Comparison of ENCODE assay signal across 16 mouse cellular contexts in the genomic region with DNA sequence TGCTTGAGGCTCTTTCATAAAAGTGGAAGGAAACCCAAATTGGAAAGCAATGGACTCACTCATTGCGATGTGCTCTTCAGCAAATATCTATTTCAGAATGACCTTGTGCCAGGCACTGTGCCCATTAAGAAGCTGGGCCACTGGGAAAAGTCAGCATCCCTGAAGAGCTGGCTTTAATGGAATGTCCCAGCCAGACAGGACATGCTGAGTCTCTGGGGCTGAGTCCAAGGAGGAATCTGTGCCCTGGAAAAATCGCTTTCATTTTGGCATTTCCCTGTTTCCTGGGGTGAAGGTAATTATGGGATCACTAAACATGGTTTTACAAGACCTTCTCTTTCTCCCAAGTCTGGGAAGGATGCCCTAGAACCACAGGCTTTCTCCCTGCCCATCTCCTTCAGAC.
DNase-seq lines count a peak whose midpoint lies in the region; ATAC-seq and TF ChIP-seq lines count a peak whose summit lies in the region.
"Had no signal": no experiment of that assay in that cellular context is flagged by ENCODE, and none has a peak within 500 bp of the region (broad histone marks: within the 10 kb centered on the region; RNA-seq: fewer than 3 reads in every experiment).

No protein-coding gene starts in this region.

- no peaks in the 10 kb centered on the region for H3K36me3 ChIP-seq in hindbrain, postnatal 0 days (ENCODE audit: insufficient read depth, low read length)
- no peaks in the 10 kb centered on the region for H3K36me3 ChIP-seq in hindbrain, embryonic 11.5 days (ENCODE audit: control insufficient read depth, insufficient read depth, low read length)
- no peaks in the 10 kb centered on the region for H3K36me3 ChIP-seq in intestine, embryonic 16.5 days (ENCODE audit: control insufficient read depth, insufficient read depth, low read length)
- H3K36me3 ChIP-seq: hindbrain, embryonic 10.5 days; limb, embryonic 12.5 days; midbrain, embryonic 13.5 days had no signal

- no peak overlapping the region for H3K9ac ChIP-seq in hindbrain, postnatal 0 days (replicated peaks; ENCODE audit: low read length)
- no peak overlapping the region for H3K9ac ChIP-seq in hindbrain, embryonic 11.5 days (ENCODE audit: low read depth, low read length)
- H3K9ac ChIP-seq in intestine, embryonic 16.5 days (ENCODE audit: low read depth, low read length), result no peak overlapping the region
- H3K9ac ChIP-seq: limb, embryonic 12.5 days; liver, postnatal 0 days; midbrain, embryonic 13.5 days had no signal

- no peaks in the 10 kb centered on the region for H3K9me3 ChIP-seq in hindbrain, postnatal 0 days (ENCODE audit: low read length)
- H3K9me3 ChIP-seq in hindbrain, embryonic 11.5 days (ENCODE audit: control insufficient read depth, low read length), result no peaks in the 10 kb centered on the region
- no peaks in the 10 kb centered on the region for H3K9me3 ChIP-seq in intestine, embryonic 16.5 days (ENCODE audit: control insufficient read depth, low read length)
- H3K9me3 ChIP-seq: hindbrain, embryonic 10.5 days; limb, embryonic 12.5 days; midbrain, embryonic 13.5 days had no signal

- H3K4me2 ChIP-seq in hindbrain, postnatal 0 days (ENCODE audit: low read depth, low read length), result no peak overlapping the region
- H3K4me2 ChIP-seq in hindbrain, embryonic 11.5 days (replicated peaks; ENCODE audit: low read depth, low read length), result no peak overlapping the region
- no peak overlapping the region for H3K4me2 ChIP-seq in intestine, embryonic 16.5 days (ENCODE audit: low read depth, low read length)
- H3K4me2 ChIP-seq: limb, embryonic 12.5 days; midbrain, embryonic 13.5 days had no signal

- 48% methylated on average over 2 of the region's 2 CpGs for WGBS in hindbrain, postnatal 0 days
- WGBS in hindbrain, embryonic 11.5 days, result 74% methylated on average over 2 of the region's 2 CpGs
- WGBS in intestine, embryonic 16.5 days, result 82% methylated on average over 2 of the region's 2 CpGs

- peak; percentile 75 for DNase-seq in hindbrain, postnatal 0 days (ENCODE audit: low spot score)
- DNase-seq in hindbrain, embryonic 11.5 days (ENCODE audit: low spot score), result no peak
- peak; percentile 36 for DNase-seq in brain, embryonic 14.5 days (ENCODE audit: low read depth)
- peak; percentile 75 for DNase-seq in cerebellum, adult 9-11 months
- peak; percentile 57 for DNase-seq in gastrocnemius, postnatal 25 days
- DNase-seq: adrenal gland, postnatal 10 days; kidney, adult 18-20 months; liver, postnatal 0 days; lung, postnatal 4 days; right cerebral cortex, postnatal 14 days; thymus, postnatal 25 days had no signal

- H3K4me1 ChIP-seq in hindbrain, postnatal 0 days (ENCODE audit: insufficient read depth, low read length), result no peaks in the 10 kb centered on the region
- H3K4me1 ChIP-seq in hindbrain, embryonic 11.5 days (replicated peaks; ENCODE audit: control insufficient read depth, insufficient read depth, low read length), result no peaks in the 10 kb centered on the region
- H3K4me1 ChIP-seq in intestine, embryonic 16.5 days (ENCODE audit: control insufficient read depth, insufficient read depth, low read length), result no peaks in the 10 kb centered on the region
- H3K4me1 ChIP-seq: hindbrain, embryonic 10.5 days; limb, embryonic 12.5 days; midbrain, embryonic 13.5 days had no signal

- TF ChIP-seq POLR2A in brain, embryonic 14.5 days (IDR thresholded peaks at IDR 0.05; ENCODE audit: borderline replicate concordance, extremely low read depth, insufficient read depth, insufficient read length, poor library complexity, severe bottlenecking), result no peak

- peak; percentile 70 for ATAC-seq in hindbrain, postnatal 0 days
- ATAC-seq in hindbrain, embryonic 11.5 days (ENCODE audit: low FRiP score), result no peak
- ATAC-seq in intestine, embryonic 16.5 days, result no peak
- no peak for ATAC-seq in megakaryocyte, adult 5-6 weeks (ENCODE audit: poor library complexity, severe bottlenecking)
- ATAC-seq: liver, postnatal 0 days; midbrain, embryonic 13.5 days had no signal

- no peaks in the 10 kb centered on the region for H3K27me3 ChIP-seq in hindbrain, postnatal 0 days (ENCODE audit: insufficient read depth, low read length)
- no peaks in the 10 kb centered on the region for H3K27me3 ChIP-seq in hindbrain, embryonic 11.5 days (ENCODE audit: control insufficient read depth, insufficient read depth, low read length)
- no peaks in the 10 kb centered on the region for H3K27me3 ChIP-seq in intestine, embryonic 16.5 days (replicated peaks; ENCODE audit: control insufficient read depth, insufficient read depth, low read length)
- H3K27me3 ChIP-seq: limb, embryonic 12.5 days; midbrain, embryonic 13.5 days had no signal

- TF ChIP-seq CTCF in hindbrain, postnatal 0 days (IDR thresholded peaks at IDR 0.05; ENCODE audit: low read depth), result no peak
- TF ChIP-seq CTCF in brain, embryonic 14.5 days (IDR thresholded peaks at IDR 0.05; ENCODE audit: borderline replicate concordance, extremely low read depth, insufficient read depth, insufficient read length), result no peak

- no peak overlapping the region for H3K4me3 ChIP-seq in hindbrain, postnatal 0 days (ENCODE audit: low read length)
- H3K4me3 ChIP-seq in hindbrain, embryonic 11.5 days (ENCODE audit: low read depth, low read length), result no peak overlapping the region
- H3K4me3 ChIP-seq in intestine, embryonic 16.5 days (ENCODE audit: low read length), result no peak overlapping the region
- H3K4me3 ChIP-seq: hindbrain, embryonic 10.5 days; limb, embryonic 12.5 days; midbrain, embryonic 13.5 days had no signal

- H3K27ac ChIP-seq in hindbrain, postnatal 0 days, result no peak overlapping the region
- no peak overlapping the region for H3K27ac ChIP-seq in hindbrain, embryonic 11.5 days (ENCODE audit: low read depth, low read length)
- H3K27ac ChIP-seq in intestine, embryonic 16.5 days (ENCODE audit: low read length), result no peak overlapping the region
- H3K27ac ChIP-seq: hindbrain, embryonic 10.5 days; limb, embryonic 12.5 days; midbrain, embryonic 13.5 days had no signal
